Mouse (Mus musculus) midbrain, embryonic 14.5 days (tissue): ENCODE results near the gene Rap2b. TPM values are rescaled to one million over a fixed set of nuclear protein-coding genes. Genes with fewer than 3 reads are reported as not detected.

Experiments used
- ATAC-seq: fragments of 200-750 bp; cut with Nextera tagmentation; 2 replicates; pipeline ENCODE4 v1.8.0; 2017; ENCODE audit warnings: moderate number of reproducible peaks, moderate library complexity; ENCODE audit not compliant: low FRiP score, low TSS enrichment
- DNase-seq: peaks from one replicate; pipeline ENCODE4 v3.0.0-alpha.2; 2015
- H3K27ac ChIP-seq: fragments of 300-500 bp; sonication (generic); replicated peaks from 2 replicates; pipeline ENCODE4 v1.5.1; 2014; ENCODE audit warnings: mild to moderate bottlenecking, low read depth, low read length, moderate library complexity
- H3K27me3 ChIP-seq: fragments of 300-500 bp; sonication (generic); 2 replicates; pipeline ENCODE4 v1.6.1; 2014; ENCODE audit warnings: low read length, control low read depth, mixed read lengths; ENCODE audit not compliant: control insufficient read depth, insufficient read depth
- H3K36me3 ChIP-seq: fragments of 300-500 bp; sonication (generic); 2 replicates; pipeline ENCODE4 v1.6.1; 2014; ENCODE audit warnings: low read length, control low read depth; ENCODE audit not compliant: control insufficient read depth, insufficient read depth
- H3K4me1 ChIP-seq: fragments of 300-500 bp; sonication (generic); 2 replicates; pipeline ENCODE4 v1.6.1; 2014; ENCODE audit warnings: mild to moderate bottlenecking, antibody characterized with exemption, low read length, control low read depth; ENCODE audit not compliant: control insufficient read depth, insufficient read depth
- H3K4me2 ChIP-seq: fragments of 300-500 bp; sonication (generic); 2 replicates; pipeline ENCODE4 v1.6.1; 2014; ENCODE audit warnings: mild to moderate bottlenecking, low read length, moderate library complexity
- H3K4me3 ChIP-seq: fragments of 300-500 bp; sonication (generic); replicated peaks from 2 replicates; pipeline ENCODE4 v1.5.1; 2014; ENCODE audit warnings: low read depth, low read length
- H3K9ac ChIP-seq: fragments of 300-500 bp; sonication (generic); replicated peaks from 2 replicates; pipeline ENCODE4 v1.6.1; 2014; ENCODE audit warnings: mild to moderate bottlenecking, low read length, moderate library complexity
- H3K9me3 ChIP-seq: fragments of 300-500 bp; sonication (generic); 2 replicates; pipeline ENCODE4 v1.6.1; 2016; ENCODE audit warnings: low read length, control low read depth, mixed read lengths; ENCODE audit not compliant: control insufficient read depth
- WGBS: fragments of 180-500 bp; shearing (Covaris S2); extraction: QIAGEN DNeasy Blood & Tissue Kit; methylation state at CpG from one replicate; pipeline ENCODE4 v1.1.7; 2014; 5-methylcytosine and 5-hydroxymethylcytosine counted together
- polyA plus RNA-seq: library from polyadenylated mRNA; unstranded; fragments of >200 nt; fragmentation: Nextera tagmentation; extraction: Ambion mirVana; gene quantifications from 2 replicates; pipeline ENCODE4 v1.2.1, GENCODE M21; 2014

Rap2b gene
- polyA plus RNA-seq, 1 experiment from 2014 or later, result 13.2 TPM

DNA sequence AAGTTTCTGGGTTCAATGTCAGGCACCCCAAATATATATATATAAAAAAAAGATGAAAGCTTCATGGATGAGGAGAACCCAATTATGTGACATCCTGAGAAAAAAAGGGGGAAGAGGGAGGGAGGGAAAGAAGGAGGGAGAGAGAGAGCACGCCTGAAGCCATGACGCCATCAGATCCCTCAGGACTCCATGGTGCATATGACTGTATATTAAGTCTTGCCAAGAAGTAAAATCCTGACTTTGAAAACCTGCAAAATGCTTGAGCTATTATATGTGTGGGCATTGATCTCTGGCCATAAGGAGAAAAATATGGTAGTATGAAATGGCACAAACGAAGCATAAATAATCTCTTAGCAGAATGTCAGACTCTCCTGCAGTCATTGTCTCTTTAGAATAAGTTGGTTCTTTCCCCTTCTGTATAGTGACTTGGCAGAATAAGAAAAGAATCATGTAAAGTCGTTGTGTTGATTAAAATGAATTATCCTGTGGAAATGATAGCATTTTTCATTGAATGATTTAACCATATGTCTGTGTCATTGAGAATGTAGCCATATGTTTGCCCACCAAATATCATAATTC is 13.3 kb upstream of the Rap2b start:
- H3K36me3 ChIP-seq, result no peaks in the 10 kb centered on the region
- ATAC-seq, result no peak
- WGBS, result 78% methylated on average over 4 of the region's 4 CpGs
- H3K4me2 ChIP-seq, result no peak overlapping the region
- H3K27ac ChIP-seq, result no peak overlapping the region
- no peaks in the 10 kb centered on the region for H3K4me1 ChIP-seq
- H3K9me3 ChIP-seq, result no peaks in the 10 kb centered on the region
- no peak overlapping the region for H3K9ac ChIP-seq
- no peak overlapping the region for H3K4me3 ChIP-seq
- DNase-seq, result no peak
- no peaks in the 10 kb centered on the region for H3K27me3 ChIP-seq

DNA sequence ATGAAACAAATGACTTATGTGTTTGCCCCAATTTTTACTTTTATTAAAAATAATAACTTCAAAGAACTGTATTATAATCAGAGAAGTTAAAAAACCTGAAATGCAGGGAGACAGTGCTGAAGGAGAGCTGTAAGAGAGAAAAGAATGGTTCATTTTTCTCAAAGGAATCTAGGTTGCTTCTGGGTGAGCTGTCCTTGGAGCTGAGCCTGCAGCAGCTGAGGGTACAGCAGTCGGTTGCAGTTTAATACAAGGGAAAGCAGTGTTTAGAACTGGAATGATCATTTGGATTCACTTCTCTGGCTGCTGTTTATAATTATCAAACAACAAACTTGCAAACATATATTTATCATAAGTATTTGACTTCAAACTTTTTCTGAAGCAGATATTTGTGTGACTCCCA is 12.0 kb upstream of the Rap2b start:
- Histone ChIP-seq H3K4me3 (no peak overlapping the region), H3K36me3 (no peaks in the 10 kb centered on the region), H3K9me3 (no peaks in the 10 kb centered on the region), H3K4me2 (no peak overlapping the region), H3K9ac (no peak overlapping the region), H3K27ac (no peak overlapping the region), H3K27me3 (no peaks in the 10 kb centered on the region), H3K4me1 (no peaks in the 10 kb centered on the region)
- 82% methylated on average over 1 of the region's 1 CpGs for WGBS
- ATAC-seq (no peak), DNase-seq (no peak)

DNA sequence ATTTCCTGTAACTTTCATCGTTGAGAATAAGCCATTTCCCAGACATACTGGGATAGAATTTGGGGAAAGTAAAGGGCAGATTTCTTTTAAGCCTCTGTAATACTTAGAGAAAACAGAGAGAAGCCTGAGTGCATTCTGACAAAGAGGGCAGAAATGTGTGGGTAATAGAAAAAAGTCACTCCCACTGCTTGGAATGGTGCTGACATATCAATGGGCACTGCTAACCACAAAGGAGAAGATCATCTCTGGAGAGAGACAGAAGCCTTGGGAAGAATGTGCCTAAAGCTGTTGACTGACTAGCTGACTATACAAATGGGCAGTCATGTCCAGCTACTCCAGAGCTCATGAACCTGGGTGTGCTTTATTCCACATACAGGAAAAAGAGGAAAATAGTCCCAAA is 6.0 kb upstream of the Rap2b start:
- DNase-seq (no peak), ATAC-seq (no peak)
- no peak overlapping the region for H3K4me2 ChIP-seq
- no peaks in the 10 kb centered on the region for H3K36me3 ChIP-seq
- no peak overlapping the region for H3K4me3 ChIP-seq
- H3K9ac ChIP-seq, result no peak overlapping the region
- H3K4me1 ChIP-seq, result no peaks in the 10 kb centered on the region
- no peak overlapping the region for H3K27ac ChIP-seq
- 64% methylated on average over 1 of the region's 1 CpGs for WGBS
- no peaks in the 10 kb centered on the region for H3K27me3 ChIP-seq
- no peaks in the 10 kb centered on the region for H3K9me3 ChIP-seq

DNA sequence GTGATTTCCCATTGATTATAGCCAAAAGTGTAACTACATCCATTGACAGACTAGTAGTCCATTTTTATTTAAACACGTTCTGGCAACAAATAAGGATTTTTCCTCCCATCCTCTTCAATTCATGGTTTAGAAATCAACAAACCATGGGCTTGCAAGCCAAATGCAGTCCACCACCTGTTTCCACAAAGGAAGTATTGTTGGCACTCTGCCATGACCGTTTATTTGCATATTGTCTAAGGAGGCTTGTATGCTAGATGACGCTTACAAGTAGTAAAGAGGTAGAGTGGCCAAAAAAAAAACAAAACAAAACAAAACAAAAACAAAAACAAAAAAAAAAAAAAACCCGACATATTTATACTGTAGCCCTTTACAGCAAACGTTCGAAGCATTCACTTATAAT is 3.3 kb upstream of the Rap2b start:
- Histone ChIP-seq H3K27ac (no peak overlapping the region), H3K4me2 (no peak overlapping the region), H3K27me3 (no peaks in the 10 kb centered on the region), H3K9me3 (no peaks in the 10 kb centered on the region), H3K4me1 (no peaks in the 10 kb centered on the region), H3K4me3 (no peak overlapping the region), H3K9ac (no peak overlapping the region), H3K36me3 (no peaks in the 10 kb centered on the region)
- 55% methylated on average over 6 of the region's 6 CpGs for WGBS
- DNase-seq (peak; percentile 75), ATAC-seq (no peak)

DNA sequence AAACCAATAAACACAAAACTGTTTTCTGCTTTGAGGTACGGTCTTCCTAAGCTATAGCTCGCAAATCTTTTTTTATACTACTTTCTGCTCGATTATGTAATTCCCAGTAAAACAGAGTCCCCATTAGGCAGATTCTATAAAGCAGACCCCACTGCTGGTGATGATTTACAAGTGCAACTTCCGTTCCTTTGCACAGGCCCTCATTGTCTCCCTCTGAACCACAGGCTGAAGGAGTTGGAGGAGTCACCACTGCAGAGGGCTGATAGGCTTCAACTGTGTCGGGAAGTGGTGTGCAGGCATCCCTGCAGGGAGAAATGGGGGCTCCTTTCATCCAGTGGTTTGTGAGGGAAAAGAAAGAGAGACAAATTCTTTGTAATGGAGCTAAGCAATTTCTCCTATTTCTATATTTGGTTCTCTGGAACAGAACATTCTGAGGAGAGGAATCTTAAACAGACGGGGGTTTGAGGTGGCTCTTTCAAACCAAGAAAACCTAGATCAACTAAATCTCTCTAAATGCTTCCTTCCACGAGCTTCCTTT is 2.6 kb upstream of the Rap2b start:
- DNase-seq, result no peak
- H3K36me3 ChIP-seq, result no peaks in the 10 kb centered on the region
- no peaks in the 10 kb centered on the region for H3K27me3 ChIP-seq
- H3K4me1 ChIP-seq, result no peaks in the 10 kb centered on the region
- H3K27ac ChIP-seq, result no peak overlapping the region
- H3K4me2 ChIP-seq, result no peak overlapping the region
- WGBS, result 69% methylated on average over 7 of the region's 7 CpGs
- ATAC-seq, result no peak
- no peaks in the 10 kb centered on the region for H3K9me3 ChIP-seq
- H3K9ac ChIP-seq, result no peak overlapping the region
- no peak overlapping the region for H3K4me3 ChIP-seq

DNA sequence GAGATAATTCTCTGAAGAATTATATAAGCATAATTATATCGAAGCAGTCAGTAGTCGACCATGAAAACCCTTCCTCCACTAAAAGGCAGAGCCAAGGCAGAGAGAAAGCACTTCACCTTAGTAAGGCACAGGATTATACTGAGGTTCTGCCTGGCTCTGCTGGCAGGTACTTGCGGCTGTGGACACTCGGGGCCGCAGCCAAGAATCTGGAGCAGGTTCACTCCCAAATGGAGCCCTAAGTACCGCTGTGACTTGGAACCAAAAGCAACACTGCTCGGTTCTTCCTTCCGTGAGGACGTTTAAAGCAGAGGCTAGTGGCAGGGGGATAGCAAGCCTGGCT is 1.4 kb downstream of the Rap2b start:
- Histone ChIP-seq H3K4me1 (peaks cover 19% of the 10 kb centered on the region), H3K9ac (peak overlapping the region; percentile 63), H3K27me3 (no peaks in the 10 kb centered on the region), H3K36me3 (no peaks in the 10 kb centered on the region), H3K9me3 (no peaks in the 10 kb centered on the region), H3K4me3 (peak overlapping the region; percentile 61), H3K4me2 (peak overlapping the region; percentile 71), H3K27ac (peak overlapping the region; percentile 71)
- 7% methylated on average over 9 of the region's 9 CpGs for WGBS
- DNase-seq, result no peak
- ATAC-seq, result no peak

DNA sequence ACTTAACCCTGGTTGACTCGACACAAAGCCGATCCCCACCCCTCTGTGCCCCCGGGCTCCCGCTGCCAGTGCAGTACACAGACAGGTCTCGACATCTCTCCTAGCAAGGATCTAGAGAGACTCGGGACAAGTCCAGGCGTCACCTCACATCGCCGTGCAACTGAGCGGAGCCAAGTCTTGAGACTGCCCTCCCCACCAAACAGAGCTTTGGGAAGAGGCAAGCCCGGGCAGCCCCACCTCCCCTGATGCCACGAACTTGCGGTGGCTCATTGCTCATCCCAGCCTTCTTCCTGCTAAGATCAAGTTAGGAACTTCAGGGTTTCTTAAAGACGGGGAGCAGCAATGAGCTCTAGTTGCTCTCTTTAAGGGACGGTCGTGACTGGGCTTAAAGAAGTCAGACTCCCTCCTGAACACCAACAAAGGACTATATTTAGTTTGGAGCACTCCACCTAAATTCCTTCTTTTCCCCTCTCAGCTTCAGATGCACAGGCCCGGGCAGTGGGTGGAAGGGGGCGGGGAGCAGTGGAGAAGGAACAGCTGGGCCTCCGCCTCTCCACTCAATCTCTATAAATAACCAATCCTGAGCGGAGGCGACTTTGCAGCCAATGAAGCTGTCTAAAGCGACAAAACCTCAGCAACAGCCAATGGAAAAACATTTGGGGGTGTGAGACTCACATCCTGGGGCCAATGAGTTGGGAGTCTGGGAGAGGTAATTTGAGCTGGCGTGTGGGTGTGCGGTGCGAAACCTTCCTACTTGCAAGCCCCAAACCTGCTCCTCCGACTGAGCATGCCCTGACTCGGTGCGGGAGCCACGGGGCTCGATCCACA is 1.9 kb downstream of the Rap2b start:
- under 1% methylated on average over 30 of the region's 30 CpGs for WGBS
- Histone ChIP-seq H3K4me1 (peaks cover 23% of the 10 kb centered on the region), H3K9ac (peak overlapping the region; percentile 63), H3K4me2 (peak overlapping the region; percentile 71), H3K36me3 (no peaks in the 10 kb centered on the region), H3K27me3 (no peaks in the 10 kb centered on the region), H3K4me3 (peak overlapping the region; percentile 61), H3K27ac (peak overlapping the region; percentile 89), H3K9me3 (no peaks in the 10 kb centered on the region)
- ATAC-seq, result peak; percentile 89
- peak; percentile 94 for DNase-seq

DNA sequence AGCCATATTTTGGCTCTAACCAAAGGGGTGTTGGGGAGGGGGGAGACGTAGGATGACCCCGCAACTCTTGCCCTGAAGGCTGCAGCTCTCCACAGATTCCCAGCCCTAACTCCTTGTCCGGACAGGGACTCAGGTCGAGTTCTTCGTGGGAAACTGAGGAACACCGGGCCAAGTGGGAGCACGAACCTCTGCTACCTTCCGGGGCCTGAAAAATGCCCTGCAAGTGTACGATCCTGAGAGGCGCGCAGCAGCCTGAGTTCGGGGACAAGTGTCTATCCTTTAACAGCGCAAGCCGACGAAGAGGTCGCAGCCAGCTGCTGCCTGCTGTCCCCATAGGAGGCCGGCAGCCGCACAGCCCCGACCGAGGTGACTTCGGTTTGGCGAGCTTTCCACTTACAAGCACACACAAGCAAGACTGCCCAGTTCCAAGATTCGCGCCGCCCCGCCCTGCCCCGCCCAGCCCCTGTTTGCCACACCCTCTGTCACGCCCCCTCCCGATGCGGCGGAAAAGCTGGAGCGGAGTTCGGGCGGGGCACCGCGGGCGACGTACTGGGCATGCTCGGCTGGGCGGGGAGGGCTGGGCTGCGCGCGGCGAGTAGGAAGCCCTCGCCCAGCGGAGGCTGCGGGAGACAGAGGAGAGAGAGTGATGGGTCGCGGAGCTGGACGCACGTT is 2.7 kb downstream of the Rap2b start:
- Histone ChIP-seq H3K4me2 (peak overlapping the region; percentile 71), H3K27me3 (no peaks in the 10 kb centered on the region), H3K4me1 (peaks cover 23% of the 10 kb centered on the region), H3K36me3 (no peaks in the 10 kb centered on the region), H3K9ac (peak overlapping the region; percentile 63), H3K27ac (peak overlapping the region; percentile 89), H3K9me3 (no peaks in the 10 kb centered on the region), H3K4me3 (peak overlapping the region; percentile 61)
- under 1% methylated on average over 51 of the region's 51 CpGs for WGBS
- DNase-seq (peak; percentile 97), ATAC-seq (peak; percentile 93)
